ENCODE assay signal across 9 mouse cellular contexts in the genomic region with DNA sequence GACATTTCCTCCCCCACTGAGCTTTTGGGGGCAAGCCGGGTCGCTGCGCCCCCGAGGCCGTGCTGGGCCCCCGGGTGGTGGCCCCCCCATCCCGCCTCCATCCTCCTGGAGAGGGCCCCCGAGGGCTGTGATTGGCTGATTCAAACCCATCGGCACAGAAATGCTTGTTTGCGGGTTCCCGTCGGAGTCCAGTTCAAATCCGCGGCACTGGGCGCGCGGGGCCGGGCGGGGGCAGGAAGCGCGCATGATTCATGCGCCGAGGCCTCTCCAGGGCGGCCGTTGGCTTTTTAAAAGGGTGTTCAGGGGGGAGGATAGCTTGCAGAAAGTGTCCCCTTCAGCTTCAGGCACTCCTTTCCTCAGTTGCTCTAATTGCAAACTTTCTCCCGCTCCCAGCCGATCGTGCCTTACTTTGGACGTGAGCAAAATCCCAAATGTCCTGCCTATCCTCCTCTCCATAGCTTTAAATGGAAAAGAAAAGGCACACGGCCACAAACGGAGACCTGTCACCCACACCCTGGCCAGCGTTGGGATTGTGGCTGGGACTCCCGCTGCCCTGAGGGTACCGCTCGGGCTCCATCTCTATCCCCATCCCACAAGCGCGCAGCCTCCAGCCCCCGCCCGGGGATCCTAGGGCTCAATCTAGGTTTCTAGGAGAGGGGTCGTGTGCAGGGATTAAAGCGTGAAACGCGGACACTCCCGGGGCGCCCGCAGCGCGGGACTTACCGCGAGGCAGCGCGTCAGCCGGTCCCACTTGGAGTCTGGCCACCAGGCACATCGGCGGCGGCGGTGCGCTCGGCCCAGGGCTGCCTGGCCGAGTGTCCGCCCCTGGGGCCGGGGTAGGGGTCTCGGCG. TPM values are rescaled to one million over a fixed set of nuclear protein-coding genes. Genes with fewer than 3 reads are reported as not detected.
DNase-seq lines count a peak whose midpoint lies in the region; ATAC-seq and TF ChIP-seq lines count a peak whose summit lies in the region.
"Had no signal": no experiment of that assay in that cellular context is flagged by ENCODE, and none has a peak within 500 bp of the region (broad histone marks: within the 10 kb centered on the region; RNA-seq: fewer than 3 reads in every experiment).

Phf19 (minus strand) TSS at position 809 of the 851 bp plus-strand sequence.

- H3K36me3 ChIP-seq in spleen, adult 2 months (ENCODE audit: control insufficient read depth, insufficient read depth, low read length): no peaks in the 10 kb centered on the region
- H3K36me3 ChIP-seq: G1E had no signal

- ATAC-seq in inflammation-experienced regulatory T-cells, adult 6 months: peak; percentile 51

- WGBS in spleen, adult 2 months: under 1% methylated on average over 61 of the region's 64 CpGs

- H3K4me3 ChIP-seq in spleen, adult 2 months (ENCODE audit: extremely low read depth, insufficient read depth, insufficient read length): peak within 1 kb of the TSS; percentile 68

- TF ChIP-seq CTCF in spleen, adult 2 months (IDR thresholded peaks at IDR 0.05; ENCODE audit: extremely low read depth, insufficient read depth, insufficient read length, insufficient replicate concordance): no peak

- 0 out of 2 replicates have a peak within 1 kb of the TSS, but pooled peaks have one; percentile 19 for H3K27ac ChIP-seq in spleen, adult 2 months (ENCODE audit: insufficient read depth, low read length)

- H3K4me1 ChIP-seq in spleen, adult 2 months (ENCODE audit: control insufficient read depth, insufficient read depth, insufficient read length): no peaks in the 10 kb centered on the region; the same call in 1 of the 2 replicates

- DNase-seq in cerebellum, adult 9-11 months: peak; percentile 24
- DNase-seq in cerebellum, postnatal 4 days (ENCODE audit: low spot score in 2 of 2): no peak
- DNase-seq in adrenal gland, postnatal 36 days: peak; percentile 69 to 79
- peak; percentile 52 to 66 for DNase-seq in gastrocnemius, postnatal 4 days (ENCODE audit: low spot score in 2 of 2)
- peak; percentile 35 for DNase-seq in lung, postnatal 14 days
- peak in 1 of 2 experiments; percentile 51 for DNase-seq in spleen, adult 2 months (ENCODE audit: low read depth in 1 of 2, low spot score in 2 of 2)
- no peak for DNase-seq in layer of hippocampus, postnatal 25 days (ENCODE audit: extremely low spot score in 1 of 2, low spot score in 1 of 2)

- H3K27me3 ChIP-seq in spleen, adult 2 months (ENCODE audit: control insufficient read depth, insufficient read depth, low read length): no peaks in the 10 kb centered on the region

- no peak for TF ChIP-seq POLR2A in spleen, adult 2 months (IDR thresholded peaks at IDR 0.05; ENCODE audit: low read depth, low read length)

RNA-seq across cellular contexts. Expression of gene Phf19, which starts in this region (rescaled TPM):
- 1 to 10 TPM; 2.2 to 2.4 TPM for total RNA-seq in adrenal gland, postnatal 36 days (2021)
- 10 to 100 TPM in 1 of 2 experiments, 1 to 10 TPM in 1; 9.3 to 11.6 TPM for total RNA-seq in gastrocnemius, postnatal 4 days (2021)
- polyA plus RNA-seq in inflammation-experienced regulatory T-cells, adult 6 months (2017; shearing (Covaris generic)): 1 to 10 TPM; 1.1 to 3.9 (median 1.2) TPM
- polyA plus RNA-seq in spleen, adult 2 months (2012; rRNA removed): 3.7 and 4.7 TPM in 2 replicates
- total RNA-seq in layer of hippocampus, postnatal 25 days (2021): 1 to 10 TPM in 1 of 2 experiments, under 1 TPM in 1; 0.76 to 1.7 TPM

Comparison
In these comparisons a context has a peak if more than half of its experiments do, and no peak if none do; other contexts are left out.
1. DNase-seq: peak in cerebellum, adult 9-11 months (single experiment), adrenal gland, postnatal 36 days (2 of 2), gastrocnemius, postnatal 4 days (2 of 2) and lung, postnatal 14 days (single experiment); none in cerebellum, postnatal 4 days (0 of 2) and layer of hippocampus, postnatal 25 days (0 of 2).